Mouse (Mus musculus) liver, embryonic 14.5 days (tissue): ENCODE results near the gene Slc6a13.

Source experiments
- CTCF ChIP-seq: IDR thresholded peaks from 2 replicates; pipeline ENCODE4 v1.5.1; 2016; ENCODE audit warnings: antibody characterized with exemption, low read depth, control low read depth
- EP300 ChIP-seq: IDR thresholded peaks from 2 replicates; pipeline ENCODE4 v1.6.1; 2016; ENCODE audit warnings: antibody characterized with exemption, low read depth

DNA sequence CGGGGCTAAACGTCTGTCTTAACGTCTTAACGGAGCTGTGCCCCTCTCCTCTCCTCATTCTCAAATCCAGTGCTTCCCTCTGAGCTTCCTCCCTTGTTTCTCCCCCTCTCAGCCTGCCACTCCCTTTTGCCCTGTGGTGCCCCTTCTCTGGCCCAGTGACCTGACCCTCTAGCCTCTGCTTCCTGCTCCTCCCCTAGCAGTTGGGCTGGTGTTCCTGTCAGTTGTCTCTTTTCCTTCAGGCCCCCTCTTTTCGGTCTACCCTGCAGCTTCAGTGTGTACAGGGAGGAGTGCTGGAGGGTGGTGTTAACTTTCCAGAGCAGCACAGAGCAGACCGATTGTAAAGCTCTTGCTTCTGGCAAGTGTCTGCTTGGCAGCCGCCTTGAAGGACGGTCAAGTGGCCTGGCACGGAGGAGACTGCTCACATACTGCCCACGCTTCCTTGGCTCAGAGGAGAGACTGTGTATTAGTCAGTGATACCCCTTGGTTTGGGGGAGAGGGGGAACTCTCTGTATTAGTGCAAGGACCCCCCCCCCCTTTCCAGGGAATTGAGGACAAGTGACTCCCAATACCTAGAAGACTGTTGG is 26.6 kb downstream of the Slc6a13 start:
- TF ChIP-seq CTCF: no peak
- TF ChIP-seq EP300: no peak
